Comparison of ENCODE assay signal across 8 mouse cellular contexts in genomic region chr5:76904713-76905404, GRCm38 (mm10). TPM values are rescaled to one million over a fixed set of nuclear protein-coding genes. Genes with fewer than 3 reads are reported as not detected.
A peak's percentile ranks its signal among the peaks of the same experiment; 100 is the strongest.
DNase-seq lines count a peak whose midpoint lies in the region; ATAC-seq and TF ChIP-seq lines count a peak whose summit lies in the region.

No protein-coding gene starts in this region.

- H3K4me2 ChIP-seq in kidney, postnatal 0 days (ENCODE audit: low read length), result peak overlapping the region; percentile 84
- H3K4me2 ChIP-seq in forebrain, embryonic 12.5 days, result peak overlapping the region; percentile 64
- H3K4me2 ChIP-seq in liver, embryonic 14.5 days (ENCODE audit: low read depth), result peak overlapping the region; percentile 97

- no peak for TF ChIP-seq EP300 in liver, embryonic 14.5 days (IDR thresholded peaks at IDR 0.05; ENCODE audit: low read depth)

- H3K4me1 ChIP-seq in kidney, postnatal 0 days (replicated peaks; ENCODE audit: insufficient read depth, low read length), result peaks cover 4% of the 10 kb centered on the region; the same call in 1 of the 2 replicates
- H3K4me1 ChIP-seq in forebrain, embryonic 12.5 days, result 0 out of 2 replicates have a peak, but pooled peaks cover 7% of the 10 kb centered on the region
- H3K4me1 ChIP-seq in liver, embryonic 14.5 days (replicated peaks; ENCODE audit: control insufficient read depth in 2 of 2, insufficient read depth in 2 of 2, low read length in 1 of 2), result peaks cover 6 to 11% of the 10 kb centered on the region in 2 experiments; a peak in 3 of 4 replicates

- peak overlapping the region; percentile 90 for H3K27ac ChIP-seq in kidney, postnatal 0 days
- peak overlapping the region; percentile 84 for H3K27ac ChIP-seq in forebrain, embryonic 12.5 days
- peak overlapping the region; percentile 58 for H3K27ac ChIP-seq in liver, embryonic 14.5 days

- no peaks in the 10 kb centered on the region for H3K27me3 ChIP-seq in kidney, postnatal 0 days (ENCODE audit: insufficient read depth, low read length)
- H3K27me3 ChIP-seq in forebrain, embryonic 12.5 days, result no peaks in the 10 kb centered on the region
- H3K27me3 ChIP-seq in liver, embryonic 14.5 days (ENCODE audit: control insufficient read depth, insufficient read depth, low read length), result no peaks in the 10 kb centered on the region

- under 1% methylated on average over 19 of the region's 19 CpGs for WGBS in kidney, postnatal 0 days
- 3% methylated on average over 19 of the region's 19 CpGs for WGBS in forebrain, embryonic 12.5 days
- WGBS in liver, embryonic 14.5 days (ENCODE audit: insufficient replicate concordance), result 1% methylated on average over 19 of the region's 19 CpGs

- ATAC-seq in kidney, postnatal 0 days (replicated peaks; ENCODE audit: low FRiP score, low read depth), result no peak
- ATAC-seq in forebrain, embryonic 12.5 days (ENCODE audit: low FRiP score), result no peak; the same call in 1 of the 2 replicates
- peak; percentile 63 for ATAC-seq in liver, embryonic 14.5 days (ENCODE audit: insufficient read depth)
- no peak for ATAC-seq in granulocyte monocyte progenitor cell, adult 5-6 weeks (replicated peaks; ENCODE audit: poor library complexity, severe bottlenecking)

- H3K9me3 ChIP-seq in kidney, postnatal 0 days (replicated peaks; ENCODE audit: low read length), result no peaks in the 10 kb centered on the region
- no peaks in the 10 kb centered on the region for H3K9me3 ChIP-seq in forebrain, embryonic 12.5 days
- no peaks in the 10 kb centered on the region for H3K9me3 ChIP-seq in liver, embryonic 14.5 days (ENCODE audit: control insufficient read depth, low read length)

- no peak for DNase-seq in kidney, postnatal 0 days (ENCODE audit: low spot score)
- no peak for DNase-seq in kidney, adult 18-20 months
- DNase-seq in R1 (ENCODE audit: low read depth, low spot score), result peak; percentile 31
- DNase-seq in liver, embryonic 14.5 days (ENCODE audit: low read depth in 3 of 3, low spot score in 3 of 3), result peak in 1 of 3 experiments; percentile 13
- DNase-seq in adrenal gland, adult 2 months, result no peak
- no peak for DNase-seq in urinary bladder, postnatal 25 days (ENCODE audit: low spot score)

- TF ChIP-seq CTCF in kidney, postnatal 0 days (IDR thresholded peaks at IDR 0.05; ENCODE audit: low read depth), result no peak
- no peak for TF ChIP-seq CTCF in liver, embryonic 14.5 days (IDR thresholded peaks at IDR 0.05; ENCODE audit: low read depth)

- peak overlapping the region; percentile 82 for H3K9ac ChIP-seq in kidney, postnatal 0 days (ENCODE audit: low read depth, low read length)
- H3K9ac ChIP-seq in forebrain, embryonic 12.5 days, result peak overlapping the region; percentile 80
- peak overlapping the region; percentile 94 for H3K9ac ChIP-seq in liver, embryonic 14.5 days (replicated peaks)

- peak overlapping the region; percentile 74 for H3K4me3 ChIP-seq in kidney, postnatal 0 days (replicated peaks; ENCODE audit: low read depth, low read length)
- peak overlapping the region; percentile 71 for H3K4me3 ChIP-seq in forebrain, embryonic 12.5 days (replicated peaks)
- peak overlapping the region; percentile 72 to 95 for H3K4me3 ChIP-seq in liver, embryonic 14.5 days (ENCODE audit: insufficient read depth in 1 of 2, low read depth in 2 of 2, low read length in 2 of 2)

- no peaks in the 10 kb centered on the region for H3K36me3 ChIP-seq in kidney, postnatal 0 days (ENCODE audit: insufficient read depth, low read length)
- no peaks in the 10 kb centered on the region for H3K36me3 ChIP-seq in forebrain, embryonic 12.5 days (replicated peaks)
- no peaks in the 10 kb centered on the region for H3K36me3 ChIP-seq in liver, embryonic 14.5 days (replicated peaks; ENCODE audit: control insufficient read depth, insufficient read depth, low read depth)

RNA-seq across cellular contexts. Expression of gene Aasdh, which starts 0.5 kb away (rescaled TPM):
- 10.6 and 11.0 TPM in 2 replicates for polyA plus RNA-seq in kidney, postnatal 0 days (2015; fragmentation: Nextera tagmentation; extraction: Ambion mirVana)
- polyA plus RNA-seq in forebrain, embryonic 12.5 days (2016; fragmentation: Nextera tagmentation; extraction: Ambion mirVana), result 20.5 and 22.5 TPM in 2 replicates
- polyA plus RNA-seq in liver, embryonic 14.5 days (2012; rRNA removed), result 4.4 and 6.7 TPM in 2 replicates
- 5.2 and 5.3 TPM in 2 replicates for polyA plus RNA-seq in liver, embryonic 14.5 days (2014; fragmentation: Nextera tagmentation; extraction: Ambion mirVana)
- 18.1 and 33.9 TPM in 2 replicates for total RNA-seq in granulocyte monocyte progenitor cell, adult 5-6 weeks (2014; fragmentation: Nextera tagmentation)
- 21.9 and 38.7 TPM in 2 replicates for total RNA-seq in granulocyte monocyte progenitor cell, adult 5-6 weeks (2017)
- total RNA-seq in adrenal gland, adult 2 months (2021), result 10 to 100 TPM; 15.4 to 16.2 TPM
- polyA plus RNA-seq in adrenal gland, adult 2 months (2012; rRNA removed), result 4.6 and 6.1 TPM in 2 replicates

RNA-seq across cellular contexts. Expression of gene Paics, which starts 46.2 kb away (rescaled TPM):
- polyA plus RNA-seq in kidney, postnatal 0 days (2015; fragmentation: Nextera tagmentation; extraction: Ambion mirVana), result 252 and 279 TPM in 2 replicates
- polyA plus RNA-seq in forebrain, embryonic 12.5 days (2016; fragmentation: Nextera tagmentation; extraction: Ambion mirVana), result 346 and 374 TPM in 2 replicates
- 51.6 and 78.7 TPM in 2 replicates for polyA plus RNA-seq in liver, embryonic 14.5 days (2012; rRNA removed)
- 172 and 185 TPM in 2 replicates for polyA plus RNA-seq in liver, embryonic 14.5 days (2014; fragmentation: Nextera tagmentation; extraction: Ambion mirVana)
- total RNA-seq in granulocyte monocyte progenitor cell, adult 5-6 weeks (2014; fragmentation: Nextera tagmentation), result 266 and 303 TPM in 2 replicates
- 463 and 482 TPM in 2 replicates for total RNA-seq in granulocyte monocyte progenitor cell, adult 5-6 weeks (2017)
- total RNA-seq in adrenal gland, adult 2 months (2021), result 100 to 1,000 TPM; 173 to 196 TPM
- polyA plus RNA-seq in adrenal gland, adult 2 months (2012; rRNA removed), result 37.4 and 72.8 TPM in 2 replicates

RNA-seq across cellular contexts. Expression of gene Ppat, which starts 46.5 kb away (rescaled TPM):
- polyA plus RNA-seq in kidney, postnatal 0 days (2015; fragmentation: Nextera tagmentation; extraction: Ambion mirVana), result 35.9 and 37.6 TPM in 2 replicates
- polyA plus RNA-seq in forebrain, embryonic 12.5 days (2016; fragmentation: Nextera tagmentation; extraction: Ambion mirVana), result 31.8 and 32.6 TPM in 2 replicates
- polyA plus RNA-seq in liver, embryonic 14.5 days (2012; rRNA removed), result 9.7 and 15.3 TPM in 2 replicates
- polyA plus RNA-seq in liver, embryonic 14.5 days (2014; fragmentation: Nextera tagmentation; extraction: Ambion mirVana), result 29.2 and 32.6 TPM in 2 replicates
- total RNA-seq in granulocyte monocyte progenitor cell, adult 5-6 weeks (2014; fragmentation: Nextera tagmentation), result 45.5 and 46.1 TPM in 2 replicates
- total RNA-seq in granulocyte monocyte progenitor cell, adult 5-6 weeks (2017), result 73.6 and 87.8 TPM in 2 replicates
- 10 to 100 TPM; 13.8 to 18.4 TPM for total RNA-seq in adrenal gland, adult 2 months (2021)
- polyA plus RNA-seq in adrenal gland, adult 2 months (2012; rRNA removed), result 2.2 TPM in 2 replicates
